ENCODE assay signal across 7 mouse cellular contexts in the genomic region with DNA sequence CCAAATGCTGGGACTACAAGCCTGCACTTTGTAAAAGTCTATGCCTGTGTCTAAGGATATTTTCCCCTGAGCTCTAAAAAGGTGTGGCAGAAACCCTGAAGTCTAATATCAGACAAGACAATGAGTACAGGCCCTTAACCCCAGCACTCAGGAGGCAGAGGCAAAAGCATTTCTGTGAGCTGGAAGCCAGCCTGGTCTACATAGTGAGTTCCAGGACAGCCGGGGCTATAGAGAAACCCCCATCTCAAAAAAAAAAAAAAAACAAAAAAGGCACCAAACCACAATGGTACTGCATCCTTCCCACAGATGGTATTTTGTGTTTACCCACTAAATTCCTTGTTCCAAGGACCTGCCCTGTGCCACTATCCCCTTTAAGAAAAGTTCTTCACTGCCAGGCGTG. TPM values are rescaled to one million over a fixed set of nuclear protein-coding genes. Genes with fewer than 3 reads are reported as not detected.
DNase-seq lines count a peak whose midpoint lies in the region; TF ChIP-seq lines count a peak whose summit lies in the region.
"Not testable (repeated sequence)": the region's sequence is repeated elsewhere in the genome, so short reads cannot be mapped to it uniquely, and the experiment has no call there.

No protein-coding gene starts in this region.

- not testable (repeated sequence) for H3K79me2 ChIP-seq in heart, adult 2 months (replicated peaks; ENCODE audit: control insufficient read depth, insufficient read depth, low read length)

- not testable (repeated sequence) for H3K4me3 ChIP-seq in gastrocnemius, adult 2 months; heart, adult 2 months

- TF ChIP-seq POLR2A in heart, adult 2 months (IDR thresholded peaks at IDR 0.05; ENCODE audit: insufficient read depth, low read depth, low read length) = not testable (repeated sequence)

- intact Hi-C loops in gastrocnemius, adult 2 months (cut with DNase I); heart, adult 2 months (cut with DNase I): not testable (repeated sequence)

- not testable (repeated sequence) for TF ChIP-seq CTCF in gastrocnemius, adult 2 months (IDR thresholded peaks at IDR 0.05); heart, adult 2 months (IDR thresholded peaks at IDR 0.05)

- not testable (repeated sequence) for H3K9ac ChIP-seq in heart, adult 2 months (ENCODE audit: low read depth, low read length)

- H3K36me3 ChIP-seq in heart, adult 2 months (ENCODE audit: control insufficient read depth, insufficient read depth, low read length) = not testable (repeated sequence)

- H3K27ac ChIP-seq in gastrocnemius, adult 2 months; heart, adult 2 months: not testable (repeated sequence)

- TF ChIP-seq EP300 in heart, adult 2 months (IDR thresholded peaks at IDR 0.05; ENCODE audit: insufficient read depth, low read depth, low read length) = not testable (repeated sequence)

- H3K4me1 ChIP-seq in heart, adult 2 months (ENCODE audit: control insufficient read depth, insufficient read depth, low read length) = not testable (repeated sequence)

- peak; percentile 44 to 60 for DNase-seq in adrenal gland, adult 18-20 months (ENCODE audit: low spot score in 2 of 2)
- peak; percentile 44 for DNase-seq in gastrocnemius, adult 2 months
- DNase-seq in heart, adult 2 months = peak; percentile 52 to 69
- DNase-seq in kidney, adult 9 months = peak; percentile 36
- DNase-seq in lung, postnatal 10 days = peak; percentile 55
- DNase-seq in spleen, postnatal 14 days (ENCODE audit: low spot score in 2 of 2) = peak; percentile 60 to 73
- DNase-seq in thymus, postnatal 4 days = peak; percentile 38

- WGBS in heart, adult 2 months = 70% methylated on average over 2 of the region's 2 CpGs

- not testable (repeated sequence) for H3K27me3 ChIP-seq in heart, adult 2 months (ENCODE audit: control insufficient read depth, insufficient read depth, low read length)

RNA-seq across cellular contexts. Expression of a gene that starts 54.9 kb away (rescaled TPM):
- total RNA-seq in adrenal gland, adult 18-20 months (2021) = 10 to 100 TPM; 42.5 to 53.7 TPM
- 10 to 100 TPM; 15.3 to 15.6 TPM for total RNA-seq in gastrocnemius, adult 2 months (2021)
- 10 to 100 TPM; 17.3 to 17.4 TPM for total RNA-seq in heart, adult 2 months (2021)
- polyA plus RNA-seq in heart, adult 2 months (2012; rRNA removed) = 11.3 and 13.0 TPM in 2 replicates
